Mouse (Mus musculus) cerebellum, adult 2 months (tissue): Measurements from ENCODE around the gene Lpcat3.

ENCODE experiments used
- CTCF ChIP-seq: fragments of 200-500 bp; IDR thresholded peaks from 2 replicates; pipeline ENCODE4 v1.5.1; 2011; ENCODE audit warnings: low read depth, mild to moderate bottlenecking, control low read depth, low read length, moderate library complexity, borderline replicate concordance; ENCODE audit not compliant: insufficient read depth
- POLR2A ChIP-seq: fragments of 200-500 bp; IDR thresholded peaks from 2 replicates; pipeline ENCODE4 v1.6.1; 2011; ENCODE audit warnings: low read length, control low read depth, borderline replicate concordance; ENCODE audit not compliant: insufficient read depth

DNA sequence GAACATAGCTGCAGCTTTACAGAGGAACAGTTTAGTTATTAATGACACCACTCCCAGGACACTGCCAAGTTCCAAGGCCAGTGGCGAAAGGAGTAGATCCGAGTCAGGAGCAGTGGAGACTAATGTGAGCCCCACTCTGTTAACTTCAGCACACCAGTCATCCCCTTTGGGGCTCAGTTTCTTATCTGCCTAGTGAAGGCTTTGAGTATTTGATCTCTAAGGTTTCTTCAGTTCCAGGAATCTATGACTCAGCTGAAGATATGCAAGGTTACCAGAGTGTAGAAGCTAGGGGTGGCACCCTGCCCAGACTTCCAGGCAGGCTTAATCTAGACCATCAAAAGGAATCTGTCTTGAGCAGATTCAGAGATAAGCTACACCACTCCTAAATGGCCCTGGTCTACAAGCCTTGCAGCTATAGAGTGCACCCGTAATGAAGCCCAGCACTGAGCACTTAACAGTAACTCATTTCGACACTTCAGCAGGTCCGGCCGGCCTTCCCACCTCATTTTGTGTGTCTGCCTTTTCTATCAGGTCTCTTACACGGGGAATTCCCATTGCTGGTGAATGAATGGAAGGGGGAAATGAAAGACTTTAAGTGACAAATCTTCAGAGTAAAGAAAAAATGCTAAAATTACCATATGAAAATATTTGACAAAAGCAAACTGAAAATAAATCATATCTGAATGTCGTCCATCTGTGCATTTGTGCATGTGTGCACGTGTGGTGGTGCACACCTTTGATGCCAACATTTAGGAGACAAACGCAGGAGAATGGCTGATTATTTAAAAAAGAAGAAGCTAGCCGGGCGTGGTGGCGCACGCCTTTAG is 21.0 kb downstream of the Lpcat3 start:
- TF ChIP-seq POLR2A: no peak
- no peak for TF ChIP-seq CTCF
